Mouse (Mus musculus) liver, postnatal 0 days (tissue): Measurements from ENCODE around the gene Ldhb.

ENCODE experiments used
- CTCF ChIP-seq: sonication (generic); IDR thresholded peaks from 2 replicates; pipeline ENCODE4 v1.5.1; 2016; ENCODE audit warnings: antibody characterized with exemption, low read depth
- EP300 ChIP-seq: IDR thresholded peaks from 2 replicates; pipeline ENCODE4 v1.6.1; 2016; ENCODE audit warnings: antibody characterized with exemption, low read depth, mild to moderate bottlenecking

GRCm38 (mm10) chr6:142453311-142453710, 54.4 kb downstream of the Ldhb start:
- no peak for TF ChIP-seq CTCF
- TF ChIP-seq EP300, result no peak
